Mouse (Mus musculus): ENCODE measurements at regions not wholly inside any gene's neighbourhood (a gene's known extent, or its start where the extent isn't known, plus 50 kb on each side); places are given as distances from the start of the nearest gene placed in this dataset.

- DNase-seq (ENCODE audit: extremely low read depth) = no peak
- no peaks in the 10 kb centered on the region for H3K79me2 ChIP-seq (replicated peaks; ENCODE audit: control insufficient read depth, extremely low read depth, insufficient read depth, poor library complexity, severe bottlenecking)
- dilution Hi-C loops (cut with MboI; ENCODE audit: extremely low pct_ligation_motif_present, extremely low pct_unique_long_range_greater_than_20kb, low sequenced_read_pairs) = no loop called here
- in situ Hi-C loops (cut with MboI; ENCODE audit: low pct_ligation_motif_present, low pct_unique_long_range_greater_than_20kb, low sequenced_read_pairs) = no loop called here
- H3K27me3 ChIP-seq (replicated peaks) = no peaks in the 10 kb centered on the region
- no peak overlapping the region for H3K4me2 ChIP-seq (ENCODE audit: insufficient read depth, low read depth, poor library complexity, severe bottlenecking)
- peaks cover 28% of the 10 kb centered on the region for H3K9me3 ChIP-seq (replicated peaks; ENCODE audit: low read length)
- TF ChIP-seq ZMIZ1 (IDR thresholded peaks at IDR 0.05; ENCODE audit: low read depth, low read length) = no peak
- no peak for TF ChIP-seq KAT2A (IDR thresholded peaks at IDR 0.05; ENCODE audit: insufficient replicate concordance, low read length)
- no peak for TF ChIP-seq GABPA (IDR thresholded peaks at IDR 0.05; ENCODE audit: insufficient replicate concordance, low read depth, low read length)
- no peak for TF ChIP-seq TCF12 (IDR thresholded peaks at IDR 0.05; ENCODE audit: low read depth, low read length)
- TF ChIP-seq JUND (conservative IDR thresholded peaks at IDR 0.05; ENCODE audit: low read depth, low read length) = no peak
- no peak for TF ChIP-seq USF1 (IDR thresholded peaks at IDR 0.05; ENCODE audit: low read depth, low read length)
- TF ChIP-seq ELF1 (IDR thresholded peaks at IDR 0.05; ENCODE audit: low read depth, low read length) = no peak
- no peak for TF ChIP-seq IRF4 (IDR thresholded peaks at IDR 0.05; ENCODE audit: low read depth, low read length)
- TF ChIP-seq PAX5 (IDR thresholded peaks at IDR 0.05; ENCODE audit: low read length) = no peak
- no peak for TF ChIP-seq BHLHE40 (IDR thresholded peaks at IDR 0.05; ENCODE audit: low read depth, low read length)
- TF ChIP-seq RAD21 (IDR thresholded peaks at IDR 0.05; ENCODE audit: low read depth, low read length) = no peak
- no peak for TF ChIP-seq CHD1 (IDR thresholded peaks at IDR 0.05; ENCODE audit: low read depth, low read length)
- no peak for TF ChIP-seq NRF1 (IDR thresholded peaks at IDR 0.05; ENCODE audit: low read depth, low read length)
- no peak for TF ChIP-seq MAX (IDR thresholded peaks at IDR 0.05; ENCODE audit: low read length)
- TF ChIP-seq CHD2 (IDR thresholded peaks at IDR 0.05; ENCODE audit: low read length) = no peak
- TF ChIP-seq EP300 (IDR thresholded peaks at IDR 0.05; ENCODE audit: low read length) = no peak
- no peak for TF ChIP-seq MAFK (IDR thresholded peaks at IDR 0.05; ENCODE audit: insufficient replicate concordance, low read length)
- TF ChIP-seq ZNF384 (IDR thresholded peaks at IDR 0.05; ENCODE audit: low read depth, low read length) = no peak
- no peak for TF ChIP-seq NELFE (IDR thresholded peaks at IDR 0.05; ENCODE audit: low read depth, low read length)
- no peaks in the 10 kb centered on the region for H3K4me1 ChIP-seq (ENCODE audit: control insufficient read depth in 1 of 2, insufficient read depth in 2 of 2)
- H3K9ac ChIP-seq (ENCODE audit: insufficient read depth, low read depth) = no peak overlapping the region
- no peak overlapping the region for H3K4me3 ChIP-seq (replicated peaks in 1 of 3; ENCODE audit: low read depth in 2 of 3, low read length in 2 of 3, poor library complexity in 1 of 3)
- H3K36me3 ChIP-seq (replicated peaks in 1 of 2; ENCODE audit: control insufficient read depth in 1 of 2, insufficient read depth in 1 of 2, low read length in 1 of 2) = no peaks in the 10 kb centered on the region
- H3K27ac ChIP-seq (ENCODE audit: insufficient read depth, low read depth) = no peak overlapping the region
Measured at GRCm38 (mm10) chr8:6606854-6607535, 1501.8 kb upstream of the Slc10a2 start.

GRCm38 (mm10) chr8:6604232-6604804 lies 1499.2 kb upstream of the Slc10a2 start:
- H3K4me2 ChIP-seq (ENCODE audit: insufficient read depth, low read depth, poor library complexity, severe bottlenecking) = no peak overlapping the region
- dilution Hi-C loops (cut with MboI; ENCODE audit: extremely low pct_ligation_motif_present, extremely low pct_unique_long_range_greater_than_20kb, low sequenced_read_pairs) = no loop called here

More at GRCm38 (mm10) chr8:6604232-6604804, 1499.2 kb upstream of the Slc10a2 start:
- H3K4me3 ChIP-seq (replicated peaks in 1 of 3; ENCODE audit: low read depth in 2 of 3, low read length in 2 of 3, poor library complexity in 1 of 3) = no peak overlapping the region
- H3K27ac ChIP-seq (ENCODE audit: insufficient read depth, low read depth) = no peak overlapping the region
- H3K36me3 ChIP-seq (replicated peaks in 1 of 2; ENCODE audit: control insufficient read depth in 1 of 2, insufficient read depth in 1 of 2, low read length in 1 of 2) = no peaks in the 10 kb centered on the region
- H3K9me3 ChIP-seq (replicated peaks; ENCODE audit: low read length) = peaks cover 24% of the 10 kb centered on the region
- TF ChIP-seq MAZ (IDR thresholded peaks at IDR 0.05; ENCODE audit: low read depth, low read length) = no peak
- no peak for TF ChIP-seq E2F4 (IDR thresholded peaks at IDR 0.05; ENCODE audit: insufficient replicate concordance, low read depth, low read length)
- TF ChIP-seq RCOR1 (conservative IDR thresholded peaks at IDR 0.05; ENCODE audit: low read depth, low read length) = no peak
- TF ChIP-seq CTCF (conservative IDR thresholded peaks at IDR 0.05 in 1 of 2, IDR thresholded peaks at IDR 0.05 in 1 of 2; ENCODE audit: low read depth in 2 of 2, low read length in 2 of 2) = no peak
- TF ChIP-seq MAFK (IDR thresholded peaks at IDR 0.05; ENCODE audit: insufficient replicate concordance, low read length) = no peak
- no peak for TF ChIP-seq MAX (IDR thresholded peaks at IDR 0.05; ENCODE audit: low read length)
- no peak for TF ChIP-seq MXI1 (IDR thresholded peaks at IDR 0.05; ENCODE audit: low read depth, low read length)
- TF ChIP-seq TCF12 (IDR thresholded peaks at IDR 0.05; ENCODE audit: low read depth, low read length) = no peak
- TF ChIP-seq ELF1 (IDR thresholded peaks at IDR 0.05; ENCODE audit: low read depth, low read length) = no peak
- no peak for TF ChIP-seq ZNF384 (IDR thresholded peaks at IDR 0.05; ENCODE audit: low read depth, low read length)
- no peak for TF ChIP-seq USF1 (IDR thresholded peaks at IDR 0.05; ENCODE audit: low read depth, low read length)
- no peak for TF ChIP-seq ETS1 (conservative IDR thresholded peaks at IDR 0.05; ENCODE audit: low read depth, low read length)
- TF ChIP-seq UBTF (IDR thresholded peaks at IDR 0.05; ENCODE audit: low read depth, low read length) = no peak
- no peak for TF ChIP-seq HCFC1 (IDR thresholded peaks at IDR 0.05; ENCODE audit: low read depth, low read length)
- no peak for TF ChIP-seq PAX5 (IDR thresholded peaks at IDR 0.05; ENCODE audit: low read length)
- no peak for TF ChIP-seq GABPA (IDR thresholded peaks at IDR 0.05; ENCODE audit: insufficient replicate concordance, low read depth, low read length)
- TF ChIP-seq ZKSCAN1 (IDR thresholded peaks at IDR 0.05; ENCODE audit: borderline replicate concordance, low read depth, low read length) = no peak
- TF ChIP-seq JUND (conservative IDR thresholded peaks at IDR 0.05; ENCODE audit: low read depth, low read length) = no peak
- no peak for TF ChIP-seq ZMIZ1 (IDR thresholded peaks at IDR 0.05; ENCODE audit: low read depth, low read length)
- no peaks in the 10 kb centered on the region for H3K79me2 ChIP-seq (replicated peaks; ENCODE audit: control insufficient read depth, extremely low read depth, insufficient read depth, poor library complexity, severe bottlenecking)
- no peak for DNase-seq (ENCODE audit: extremely low read depth)
- no peaks in the 10 kb centered on the region for H3K27me3 ChIP-seq (replicated peaks)
- H3K4me1 ChIP-seq (ENCODE audit: control insufficient read depth in 1 of 2, insufficient read depth in 2 of 2) = no peaks in the 10 kb centered on the region
- H3K9ac ChIP-seq (ENCODE audit: insufficient read depth, low read depth) = no peak overlapping the region
- in situ Hi-C loops (cut with MboI; ENCODE audit: low pct_ligation_motif_present, low pct_unique_long_range_greater_than_20kb, low sequenced_read_pairs) = no loop called here
